Mouse (Mus musculus) hindbrain, embryonic 14.5 days (tissue): ENCODE results near the gene B3galt1. TPM values are rescaled to one million over a fixed set of nuclear protein-coding genes. Genes with fewer than 3 reads are reported as not detected.

ENCODE experiments used
- ATAC-seq: fragments of 200-750 bp; cut with Nextera tagmentation; 2 replicates; pipeline ENCODE4 v1.8.0; 2017; ENCODE audit warnings: moderate number of reproducible peaks, mild to moderate bottlenecking, moderate TSS enrichment, moderate library complexity; ENCODE audit not compliant: low FRiP score
- DNase-seq: peaks from one replicate; pipeline ENCODE4 v3.0.0-alpha.2; 2015; ENCODE audit warnings: low spot score
- H3K27ac ChIP-seq: fragments of 300-500 bp; sonication (generic); 2 replicates; pipeline ENCODE4 v1.5.1; 2014; ENCODE audit warnings: mild to moderate bottlenecking, moderate library complexity
- H3K27me3 ChIP-seq: fragments of 300-500 bp; sonication (generic); 2 replicates; pipeline ENCODE4 v1.6.1; 2014; ENCODE audit warnings: mild to moderate bottlenecking, low read length, mixed read lengths; ENCODE audit not compliant: control insufficient read depth, insufficient read depth
- H3K36me3 ChIP-seq: fragments of 300-500 bp; sonication (generic); replicated peaks from 2 replicates; pipeline ENCODE4 v1.6.1; 2014; ENCODE audit not compliant: control insufficient read depth, insufficient read depth
- H3K4me1 ChIP-seq: fragments of 300-500 bp; sonication (generic); replicated peaks from 2 replicates; pipeline ENCODE4 v1.6.1; 2014; ENCODE audit warnings: antibody characterized with exemption, low read length, mixed read lengths; ENCODE audit not compliant: control insufficient read depth, insufficient read depth
- H3K4me2 ChIP-seq: fragments of 300-500 bp; sonication (generic); replicated peaks from 2 replicates; pipeline ENCODE4 v1.6.1; 2014; ENCODE audit warnings: mild to moderate bottlenecking, moderate library complexity
- H3K4me3 ChIP-seq: fragments of 300-500 bp; sonication (generic); replicated peaks from 2 replicates; pipeline ENCODE4 v1.5.1; 2014; ENCODE audit warnings: mild to moderate bottlenecking, low read length
- H3K9ac ChIP-seq: fragments of 300-500 bp; sonication (generic); 2 replicates; pipeline ENCODE4 v1.6.1; 2014
- H3K9me3 ChIP-seq: fragments of 300-500 bp; sonication (generic); 2 replicates; pipeline ENCODE4 v1.6.1; 2016; ENCODE audit warnings: low read length; ENCODE audit not compliant: control insufficient read depth
- WGBS: fragments of 180-500 bp; shearing (Covaris S2); extraction: QIAGEN DNeasy Blood & Tissue Kit; methylation state at CpG from one replicate; pipeline ENCODE4 v1.1.7; 2014; 5-methylcytosine and 5-hydroxymethylcytosine counted together
- polyA plus RNA-seq: library from polyadenylated mRNA; unstranded; fragments of >200 nt; fragmentation: Nextera tagmentation; extraction: Ambion mirVana; gene quantifications from 2 replicates; pipeline ENCODE4 v1.2.1, GENCODE M21; 2014

Gene B3galt1
- polyA plus RNA-seq, 1 experiment from 2014 or later = 72.2 TPM

- Histone ChIP-seq H3K27ac (no peak overlapping the region), H3K4me1 (peaks cover 8% of the 10 kb centered on the region; the same call in 1 of the 2 replicates), H3K4me2 (no peak overlapping the region), H3K27me3 (no peaks in the 10 kb centered on the region), H3K9ac (no peak overlapping the region), H3K4me3 (no peak overlapping the region), H3K36me3 (no peaks in the 10 kb centered on the region), H3K9me3 (no peaks in the 10 kb centered on the region)
- ATAC-seq (no peak), DNase-seq (no peak)
- 60% methylated on average over 2 of the region's 2 CpGs for WGBS
Observed at GRCm38 (mm10) chr2:67818014-67818413, 252.3 kb downstream of the B3galt1 start.

- no peak overlapping the region for H3K9ac ChIP-seq
- H3K9me3 ChIP-seq = no peaks in the 10 kb centered on the region
- DNase-seq = no peak
- H3K4me1 ChIP-seq = peaks cover 5% of the 10 kb centered on the region; the same call in 1 of the 2 replicates
- no peak overlapping the region for H3K4me2 ChIP-seq
- no peak for ATAC-seq
- no peak overlapping the region for H3K4me3 ChIP-seq
- no peak overlapping the region for H3K27ac ChIP-seq
- H3K36me3 ChIP-seq = no peaks in the 10 kb centered on the region
- H3K27me3 ChIP-seq = no peaks in the 10 kb centered on the region
- WGBS = 59% methylated on average over 5 of the region's 5 CpGs
Observed at GRCm38 (mm10) chr2:67822360-67822759, 256.7 kb downstream of the B3galt1 start.

DNA sequence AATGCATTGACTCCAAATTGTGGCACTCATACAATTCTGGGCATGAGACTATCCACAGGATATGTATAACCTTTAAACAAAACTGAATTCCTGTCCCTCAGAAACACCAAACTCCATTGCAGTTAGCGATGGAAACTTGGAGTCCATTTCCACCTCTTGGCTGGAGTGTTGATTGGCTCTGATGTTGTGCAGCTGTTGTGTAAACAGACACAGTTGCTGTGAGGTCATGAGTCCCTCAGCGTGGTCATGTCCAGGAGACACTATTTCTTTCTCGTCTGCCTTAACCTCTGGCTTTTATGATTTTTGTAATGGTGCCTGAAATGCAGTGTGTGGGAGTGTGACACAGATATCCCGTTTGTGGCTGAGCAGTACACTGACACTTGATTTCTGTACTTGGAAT, 262.0 kb downstream of the B3galt1 start:
- no peak overlapping the region for H3K27ac ChIP-seq

GRCm38 (mm10) chr2:67829055-67829915, 263.6 kb downstream of the B3galt1 start:
- no peaks in the 10 kb centered on the region for H3K27me3 ChIP-seq
- no peaks in the 10 kb centered on the region for H3K36me3 ChIP-seq
- no peaks in the 10 kb centered on the region for H3K9me3 ChIP-seq
- no peak overlapping the region for H3K9ac ChIP-seq
- ATAC-seq (no peak), DNase-seq (no peak)
- no peak overlapping the region for H3K4me2 ChIP-seq
- H3K27ac ChIP-seq = no peak overlapping the region
- H3K4me3 ChIP-seq = no peak overlapping the region
- no peaks in the 10 kb centered on the region for H3K4me1 ChIP-seq
- 90% methylated on average over 5 of the region's 5 CpGs for WGBS

More for the DNA sequence above, 262.0 kb downstream of the B3galt1 start:
- Histone ChIP-seq H3K9ac (no peak overlapping the region), H3K4me3 (no peak overlapping the region), H3K27me3 (no peaks in the 10 kb centered on the region), H3K9me3 (no peaks in the 10 kb centered on the region), H3K4me2 (no peak overlapping the region), H3K4me1 (no peaks in the 10 kb centered on the region), H3K36me3 (no peaks in the 10 kb centered on the region)
- WGBS = 90% methylated on average over 4 of the region's 4 CpGs
- ATAC-seq = no peak
- no peak for DNase-seq

DNA sequence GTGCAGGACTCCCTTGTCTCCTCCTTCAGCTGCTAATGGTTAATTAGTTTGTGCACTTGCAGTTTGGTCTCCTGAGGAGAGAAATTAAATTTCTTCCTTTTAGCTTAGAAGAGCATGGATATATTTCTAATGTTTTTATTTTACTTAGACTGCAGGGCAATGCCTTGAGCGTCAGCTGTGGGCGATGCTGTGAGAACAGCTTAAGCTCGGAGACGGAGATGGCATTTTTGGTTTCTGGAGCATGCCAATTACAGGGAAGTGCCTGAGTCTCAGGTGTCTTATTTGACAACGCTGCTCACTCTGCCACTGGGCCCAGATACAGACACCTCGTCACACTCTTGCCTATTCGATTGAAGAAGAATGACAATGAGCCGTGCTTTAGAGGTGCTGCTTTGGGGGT, 282.1 kb downstream of the B3galt1 start:
- no peaks in the 10 kb centered on the region for H3K27me3 ChIP-seq
- H3K36me3 ChIP-seq = no peaks in the 10 kb centered on the region
- DNase-seq (no peak), ATAC-seq (no peak; the same call in 1 of the 2 replicates)
- 59% methylated on average over 8 of the region's 8 CpGs for WGBS
- no peaks in the 10 kb centered on the region for H3K9me3 ChIP-seq
- H3K4me3 ChIP-seq = no peak overlapping the region
- no peak overlapping the region for H3K9ac ChIP-seq
- H3K27ac ChIP-seq = 0 out of 2 replicates have a peak overlapping the region, but pooled peaks have one; percentile 26
- H3K4me2 ChIP-seq = 0 out of 2 replicates have a peak overlapping the region, but pooled peaks have one; percentile 15
- no peaks in the 10 kb centered on the region for H3K4me1 ChIP-seq

DNA sequence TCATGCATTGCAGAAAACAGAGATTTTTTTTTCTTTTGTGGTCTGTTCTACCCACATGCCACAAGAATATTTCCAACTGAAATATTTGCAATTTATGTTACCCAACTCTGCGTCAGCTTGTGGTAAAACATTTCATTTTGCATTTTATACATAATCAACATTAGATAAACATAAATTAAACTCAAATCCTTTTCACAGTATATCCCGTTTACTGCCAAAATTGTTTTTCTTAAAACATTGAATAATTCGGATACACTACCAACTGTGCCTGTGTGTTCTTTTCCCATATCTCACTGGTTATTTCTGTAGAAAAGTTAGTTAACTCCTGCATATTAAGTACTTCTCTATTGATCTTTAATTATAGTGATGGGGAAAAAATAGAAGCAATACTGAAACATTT, 285.1 kb downstream of the B3galt1 start:
- Histone ChIP-seq H3K9me3 (no peaks in the 10 kb centered on the region), H3K4me1 (no peaks in the 10 kb centered on the region), H3K4me2 (no peak overlapping the region), H3K36me3 (no peaks in the 10 kb centered on the region), H3K27me3 (no peaks in the 10 kb centered on the region), H3K4me3 (no peak overlapping the region), H3K27ac (no peak overlapping the region), H3K9ac (no peak overlapping the region)
- 94% methylated on average over 3 of the region's 3 CpGs for WGBS
- DNase-seq (no peak), ATAC-seq (no peak)

DNA sequence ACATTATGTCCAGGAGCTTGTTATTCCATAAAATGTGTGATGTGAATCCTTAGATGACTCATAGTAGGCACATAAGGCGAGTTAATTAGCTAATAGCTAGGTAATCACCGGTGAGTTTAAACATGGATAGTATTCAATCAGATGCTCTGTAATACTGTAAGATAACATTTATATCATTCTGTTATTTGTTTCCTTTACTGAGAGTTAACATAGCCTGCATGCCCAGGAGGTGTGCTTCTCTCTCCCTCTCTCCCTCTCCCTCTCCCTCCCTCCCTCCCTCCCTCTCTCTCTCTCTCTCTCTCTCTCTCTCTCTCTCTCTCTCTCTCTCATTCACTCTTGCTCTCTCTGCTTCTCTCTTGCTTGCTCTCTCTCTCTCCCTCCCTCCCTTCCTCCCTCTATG, 292.7 kb downstream of the B3galt1 start:
- 78% methylated on average over 2 of the region's 2 CpGs for WGBS
- H3K4me3 ChIP-seq = no peak overlapping the region
- DNase-seq = no peak
- H3K36me3 ChIP-seq = no peaks in the 10 kb centered on the region
- no peak for ATAC-seq
- no peaks in the 10 kb centered on the region for H3K9me3 ChIP-seq
- no peak overlapping the region for H3K27ac ChIP-seq
- no peaks in the 10 kb centered on the region for H3K27me3 ChIP-seq
- no peaks in the 10 kb centered on the region for H3K4me1 ChIP-seq
- H3K9ac ChIP-seq = no peak overlapping the region
- H3K4me2 ChIP-seq = no peak overlapping the region

GRCm38 (mm10) chr2:67859004-67859403, 293.3 kb downstream of the B3galt1 start:
- no peak overlapping the region for H3K4me2 ChIP-seq
- no peak overlapping the region for H3K4me3 ChIP-seq
- H3K27me3 ChIP-seq = no peaks in the 10 kb centered on the region
- no peak for ATAC-seq
- no peak overlapping the region for H3K9ac ChIP-seq
- no peaks in the 10 kb centered on the region for H3K4me1 ChIP-seq
- H3K27ac ChIP-seq = no peak overlapping the region
- H3K9me3 ChIP-seq = no peaks in the 10 kb centered on the region
- H3K36me3 ChIP-seq = no peaks in the 10 kb centered on the region
- DNase-seq = no peak
- WGBS = 58% methylated on average over 2 of the region's 2 CpGs

- no peak overlapping the region for H3K4me2 ChIP-seq
- H3K27me3 ChIP-seq = no peaks in the 10 kb centered on the region
- no peak overlapping the region for H3K4me3 ChIP-seq
- DNase-seq (no peak), ATAC-seq (no peak)
- no peak overlapping the region for H3K9ac ChIP-seq
- H3K9me3 ChIP-seq = no peaks in the 10 kb centered on the region
- H3K4me1 ChIP-seq = no peaks in the 10 kb centered on the region
- 70% methylated on average over 3 of the region's 3 CpGs for WGBS
- H3K36me3 ChIP-seq = no peaks in the 10 kb centered on the region
- no peak overlapping the region for H3K27ac ChIP-seq
Observed at GRCm38 (mm10) chr2:67873368-67873767, 307.7 kb downstream of the B3galt1 start.
